Comparison of ENCODE assay signal across 9 mouse cellular contexts in genomic region chr19:5687738-5688137, GRCm38 (mm10). TPM values are rescaled to one million over a fixed set of nuclear protein-coding genes. Genes with fewer than 3 reads are reported as not detected.
A peak's percentile ranks its signal among the peaks of the same experiment; 100 is the strongest.
DNase-seq lines count a peak whose midpoint lies in the region; ATAC-seq and TF ChIP-seq lines count a peak whose summit lies in the region.
"Had no signal": no experiment of that assay in that cellular context is flagged by ENCODE, and none has a peak within 500 bp of the region (broad histone marks: within the 10 kb centered on the region; RNA-seq: fewer than 3 reads in every experiment).

No protein-coding gene starts in this region.

- peak overlapping the region; percentile 94 for H3K27ac ChIP-seq in heart, embryonic 11.5 days (ENCODE audit: low read depth, low read length)
- peak overlapping the region; percentile 74; the same call in 1 of the 2 replicates for H3K27ac ChIP-seq in forebrain, postnatal 0 days (ENCODE audit: low read depth, low read length)
- peak overlapping the region; percentile 97 for H3K27ac ChIP-seq in liver, postnatal 0 days (ENCODE audit: low read depth)

- TF ChIP-seq EP300 in liver, postnatal 0 days (IDR thresholded peaks at IDR 0.05; ENCODE audit: low read depth): no peak

- WGBS in heart, embryonic 11.5 days (ENCODE audit: insufficient replicate concordance): 16% methylated on average over 9 of the region's 9 CpGs
- 23% methylated on average over 9 of the region's 9 CpGs for WGBS in forebrain, postnatal 0 days
- 24% methylated on average over 9 of the region's 9 CpGs for WGBS in liver, postnatal 0 days (ENCODE audit: insufficient replicate concordance)

- peak overlapping the region; percentile 93 for H3K4me3 ChIP-seq in heart, embryonic 11.5 days (ENCODE audit: low read depth, low read length)
- peak overlapping the region; percentile 96 for H3K4me3 ChIP-seq in E14TG2a.4 (replicated peaks; ENCODE audit: low read length)
- peak overlapping the region; percentile 69 for H3K4me3 ChIP-seq in forebrain, postnatal 0 days (ENCODE audit: low read depth, low read length)
- H3K4me3 ChIP-seq in liver, postnatal 0 days (ENCODE audit: low read depth, low read length): peak overlapping the region; percentile 91

- peaks cover 34% of the 10 kb centered on the region for H3K36me3 ChIP-seq in heart, embryonic 11.5 days (ENCODE audit: control insufficient read depth, insufficient read depth, low read length)
- H3K36me3 ChIP-seq in E14TG2a.4 (ENCODE audit: insufficient read depth, low read length): peaks cover 68% of the 10 kb centered on the region
- H3K36me3 ChIP-seq in forebrain, postnatal 0 days (ENCODE audit: insufficient read depth): peaks cover 43% of the 10 kb centered on the region
- H3K36me3 ChIP-seq in liver, postnatal 0 days (replicated peaks; ENCODE audit: insufficient read depth, low read length): peaks cover 32% of the 10 kb centered on the region

- no peak for ATAC-seq in heart, embryonic 11.5 days (replicated peaks; ENCODE audit: insufficient number of reproducible peaks, low FRiP score, low TSS enrichment)
- ATAC-seq in forebrain, postnatal 0 days: no peak
- ATAC-seq in liver, postnatal 0 days: no peak

- intact Hi-C loops in left cerebral cortex, postnatal 36 days (cut with DNase I): loop anchor here (2.0 kb wide), 2 partner anchors 41 to 77 kb away; partner anchors contain the start of genes Fam89b and Kat5

- no peak for DNase-seq in heart, adult 8-10 months (ENCODE audit: low spot score)
- DNase-seq in forebrain, postnatal 0 days: no peak
- DNase-seq in liver, postnatal 0 days: no peak
- no peak for DNase-seq in left cerebral cortex, postnatal 36 days (ENCODE audit: low spot score in 2 of 2)
- no peak for DNase-seq in cerebellum, postnatal 10 days
- DNase-seq in T-cell, adult 2 months (ENCODE audit: low spot score): no peak

- peaks cover 36% of the 10 kb centered on the region for H3K4me1 ChIP-seq in heart, embryonic 11.5 days (ENCODE audit: control insufficient read depth, insufficient read depth, low read length)
- H3K4me1 ChIP-seq in E14TG2a.4 (replicated peaks; ENCODE audit: low read depth, low read length): peaks cover 70% of the 10 kb centered on the region
- peaks cover 17% of the 10 kb centered on the region for H3K4me1 ChIP-seq in forebrain, postnatal 0 days (ENCODE audit: insufficient read depth)
- H3K4me1 ChIP-seq in liver, postnatal 0 days (ENCODE audit: insufficient read depth): peaks cover 35% of the 10 kb centered on the region

- H3K9me3 ChIP-seq in heart, embryonic 11.5 days (replicated peaks; ENCODE audit: control insufficient read depth, low read length): no peaks in the 10 kb centered on the region
- H3K9me3 ChIP-seq in E14TG2a.4 (ENCODE audit: low read length): no peaks in the 10 kb centered on the region
- no peaks in the 10 kb centered on the region for H3K9me3 ChIP-seq in forebrain, postnatal 0 days (ENCODE audit: low read length)
- no peaks in the 10 kb centered on the region for H3K9me3 ChIP-seq in liver, postnatal 0 days (ENCODE audit: low read length)

- H3K27me3 ChIP-seq in heart, embryonic 11.5 days (ENCODE audit: control insufficient read depth, insufficient read depth, low read length): no peaks in the 10 kb centered on the region
- no peaks in the 10 kb centered on the region for H3K27me3 ChIP-seq in E14TG2a.4 (ENCODE audit: insufficient read depth, low read length)
- H3K27me3 ChIP-seq in forebrain, postnatal 0 days (ENCODE audit: insufficient read depth, low read length): no peaks in the 10 kb centered on the region
- no peaks in the 10 kb centered on the region for H3K27me3 ChIP-seq in liver, postnatal 0 days (ENCODE audit: insufficient read depth, low read length)

- no peak for TF ChIP-seq CTCF in E14TG2a.4 (conservative IDR thresholded peaks at IDR 0.05; ENCODE audit: low read length)
- TF ChIP-seq CTCF in forebrain, postnatal 0 days (IDR thresholded peaks at IDR 0.05; ENCODE audit: low read depth): no peak
- no peak for TF ChIP-seq CTCF in liver, postnatal 0 days (IDR thresholded peaks at IDR 0.05; ENCODE audit: low read depth)

- peak overlapping the region; percentile 84 for H3K9ac ChIP-seq in heart, embryonic 11.5 days (ENCODE audit: low read depth, low read length)
- peak overlapping the region; percentile 79 for H3K9ac ChIP-seq in forebrain, postnatal 0 days
- peak overlapping the region; percentile 76 for H3K9ac ChIP-seq in liver, postnatal 0 days (replicated peaks)

- peak overlapping the region; percentile 97 for H3K4me2 ChIP-seq in heart, embryonic 11.5 days
- H3K4me2 ChIP-seq in forebrain, postnatal 0 days (ENCODE audit: low read depth): peak overlapping the region; percentile 97
- peak overlapping the region; percentile 100 for H3K4me2 ChIP-seq in liver, postnatal 0 days (ENCODE audit: low read depth, low read length)

RNA-seq across cellular contexts. Expression of gene Map3k11, which starts 0.8 kb away (rescaled TPM):
- 16.9 and 21.0 TPM in 2 replicates for polyA plus RNA-seq in heart, embryonic 11.5 days (2014; fragmentation: Nextera tagmentation; extraction: Ambion mirVana)
- 10 to 100 TPM; 22.1 to 24.1 (median 23.2) TPM for total RNA-seq in heart, adult 8-10 months (2022)
- 14.4 and 19.7 TPM in 2 replicates for total RNA-seq in forebrain, postnatal 0 days (2014; rRNA removed)
- 8.7 and 9.0 TPM in 2 replicates for polyA plus RNA-seq in forebrain, postnatal 0 days (2015; fragmentation: Nextera tagmentation; extraction: Ambion mirVana)
- 10.4 and 12.5 TPM in 2 replicates for polyA plus RNA-seq in liver, postnatal 0 days (2015; fragmentation: Nextera tagmentation; extraction: Ambion mirVana)
- total RNA-seq in left cerebral cortex, postnatal 36 days (2021): 10 to 100 TPM; 17.3 to 19.2 TPM

RNA-seq across cellular contexts. Expression of gene Pcnx3, which starts 1.0 kb away (rescaled TPM):
- 21.3 and 21.5 TPM in 2 replicates for polyA plus RNA-seq in heart, embryonic 11.5 days (2014; fragmentation: Nextera tagmentation; extraction: Ambion mirVana)
- total RNA-seq in heart, adult 8-10 months (2022): 10 to 100 TPM; 18.0 to 21.9 (median 19.8) TPM
- 57.4 and 67.1 TPM in 2 replicates for total RNA-seq in forebrain, postnatal 0 days (2014; rRNA removed)
- polyA plus RNA-seq in forebrain, postnatal 0 days (2015; fragmentation: Nextera tagmentation; extraction: Ambion mirVana): 10.2 and 17.2 TPM in 2 replicates
- 5.2 and 5.6 TPM in 2 replicates for polyA plus RNA-seq in liver, postnatal 0 days (2015; fragmentation: Nextera tagmentation; extraction: Ambion mirVana)
- 10 to 100 TPM; 66.1 to 83.1 TPM for total RNA-seq in left cerebral cortex, postnatal 36 days (2021)

RNA-seq across cellular contexts. Expression of gene Kcnk7, which starts 16.4 kb away (rescaled TPM):
- not detected in 2 replicates for polyA plus RNA-seq in heart, embryonic 11.5 days (2014; fragmentation: Nextera tagmentation; extraction: Ambion mirVana)
- total RNA-seq in heart, adult 8-10 months (2022): not detected
- total RNA-seq in forebrain, postnatal 0 days (2014; rRNA removed): not detected in 2 replicates
- 0.17 TPM in 1 of 2 replicates, not detected in the other for polyA plus RNA-seq in forebrain, postnatal 0 days (2015; fragmentation: Nextera tagmentation; extraction: Ambion mirVana)
- 0.17 and 0.18 TPM in 2 replicates for polyA plus RNA-seq in liver, postnatal 0 days (2015; fragmentation: Nextera tagmentation; extraction: Ambion mirVana)
- total RNA-seq in left cerebral cortex, postnatal 36 days (2021): not detected
- total RNA-seq: gastrocnemius, postnatal 4 days had no signal

RNA-seq across cellular contexts. Expression of gene Sipa1, which starts 24.2 kb away (rescaled TPM):
- 15.8 and 18.8 TPM in 2 replicates for polyA plus RNA-seq in heart, embryonic 11.5 days (2014; fragmentation: Nextera tagmentation; extraction: Ambion mirVana)
- 10 to 100 TPM; 14.9 to 23.5 (median 17.8) TPM for total RNA-seq in heart, adult 8-10 months (2022)
- total RNA-seq in forebrain, postnatal 0 days (2014; rRNA removed): 16.6 and 18.3 TPM in 2 replicates
- polyA plus RNA-seq in forebrain, postnatal 0 days (2015; fragmentation: Nextera tagmentation; extraction: Ambion mirVana): 14.6 and 19.6 TPM in 2 replicates
- polyA plus RNA-seq in liver, postnatal 0 days (2015; fragmentation: Nextera tagmentation; extraction: Ambion mirVana): 14.1 and 15.3 TPM in 2 replicates
- total RNA-seq in left cerebral cortex, postnatal 36 days (2021): 10 to 100 TPM; 14.0 to 22.8 TPM

RNA-seq across cellular contexts. Expression of gene Ehbp1l1, which starts 38.4 kb away (rescaled TPM):
- polyA plus RNA-seq in heart, embryonic 11.5 days (2014; fragmentation: Nextera tagmentation; extraction: Ambion mirVana): 54.8 and 68.0 TPM in 2 replicates
- total RNA-seq in heart, adult 8-10 months (2022): 100 to 1,000 TPM; 145 to 158 (median 149) TPM
- 28.5 and 33.2 TPM in 2 replicates for total RNA-seq in forebrain, postnatal 0 days (2014; rRNA removed)
- polyA plus RNA-seq in forebrain, postnatal 0 days (2015; fragmentation: Nextera tagmentation; extraction: Ambion mirVana): 41.3 and 53.0 TPM in 2 replicates
- 38.5 and 42.5 TPM in 2 replicates for polyA plus RNA-seq in liver, postnatal 0 days (2015; fragmentation: Nextera tagmentation; extraction: Ambion mirVana)
- total RNA-seq in left cerebral cortex, postnatal 36 days (2021): 10 to 100 TPM; 22.9 to 27.1 TPM
